Mouse (Mus musculus): ENCODE measurements at regions not wholly inside any gene's neighbourhood (a gene's known extent, or its start where the extent isn't known, plus 50 kb on each side); places are given as distances from the start of the nearest gene placed in this dataset.
"Not testable (repeated sequence)": the region's sequence is repeated elsewhere in the genome, so short reads cannot be mapped to it uniquely, and the experiment has no call there.

GRCm38 (mm10) chr7:111863035-111863434, 83.3 kb upstream of the Galnt18 start:
- ATAC-seq: no peak
- H3K4me2 ChIP-seq (ENCODE audit: low read length): no peak overlapping the region
- no peaks in the 10 kb centered on the region for H3K9me3 ChIP-seq (ENCODE audit: control insufficient read depth, low read length)
- WGBS: 69% methylated on average over 8 of the region's 8 CpGs
- H3K4me3 ChIP-seq (replicated peaks; ENCODE audit: low read length): no peak overlapping the region
- no peaks in the 10 kb centered on the region for H3K27me3 ChIP-seq (replicated peaks; ENCODE audit: control insufficient read depth, insufficient read depth, low read length)
- H3K9ac ChIP-seq (replicated peaks; ENCODE audit: low read depth, low read length): no peak overlapping the region
- 0 out of 2 replicates have a peak, but pooled peaks cover 3% of the 10 kb centered on the region for H3K4me1 ChIP-seq (replicated peaks; ENCODE audit: control insufficient read depth, insufficient read depth, low read length)
- no peak overlapping the region for H3K27ac ChIP-seq (ENCODE audit: low read length)
- no peaks in the 10 kb centered on the region for H3K36me3 ChIP-seq (ENCODE audit: control insufficient read depth, insufficient read depth)

- not testable (repeated sequence) for H3K4me2 ChIP-seq (ENCODE audit: low read length); H3K4me1 ChIP-seq (replicated peaks; ENCODE audit: control insufficient read depth, insufficient read depth, low read length); H3K27ac ChIP-seq (ENCODE audit: low read length); H3K27me3 ChIP-seq (replicated peaks; ENCODE audit: control insufficient read depth, insufficient read depth, low read length); H3K36me3 ChIP-seq (ENCODE audit: control insufficient read depth, insufficient read depth); H3K9ac ChIP-seq (replicated peaks; ENCODE audit: low read depth, low read length); ATAC-seq; H3K9me3 ChIP-seq (ENCODE audit: control insufficient read depth, low read length); H3K4me3 ChIP-seq (replicated peaks; ENCODE audit: low read length)
- WGBS: 90% methylated on average over 8 of the region's 8 CpGs
Observed at GRCm38 (mm10) chr7:111858291-111858690, 78.5 kb upstream of the Galnt18 start.

GRCm38 (mm10) chr7:111856977-111857376, 77.2 kb upstream of the Galnt18 start:
- WGBS: 76% methylated on average over 5 of the region's 5 CpGs
- Histone ChIP-seq H3K9ac (replicated peaks; ENCODE audit: low read depth, low read length) (no peak overlapping the region), H3K4me1 (replicated peaks; ENCODE audit: control insufficient read depth, insufficient read depth, low read length) (no peaks in the 10 kb centered on the region)

GRCm38 (mm10) chr7:111855309-111855708, 75.5 kb upstream of the Galnt18 start:
- ATAC-seq: no peak
- Histone ChIP-seq H3K9me3 (ENCODE audit: control insufficient read depth, low read length) (no peaks in the 10 kb centered on the region), H3K27ac (ENCODE audit: low read length) (no peak overlapping the region), H3K4me2 (ENCODE audit: low read length) (no peak overlapping the region), H3K9ac (replicated peaks; ENCODE audit: low read depth, low read length) (no peak overlapping the region), H3K4me1 (replicated peaks; ENCODE audit: control insufficient read depth, insufficient read depth, low read length) (no peaks in the 10 kb centered on the region), H3K36me3 (ENCODE audit: control insufficient read depth, insufficient read depth) (no peaks in the 10 kb centered on the region), H3K4me3 (replicated peaks; ENCODE audit: low read length) (no peak overlapping the region), H3K27me3 (replicated peaks; ENCODE audit: control insufficient read depth, insufficient read depth, low read length) (no peaks in the 10 kb centered on the region)
- WGBS: 79% methylated on average over 3 of the region's 3 CpGs

More at GRCm38 (mm10) chr7:111856977-111857376, 77.2 kb upstream of the Galnt18 start:
- no peaks in the 10 kb centered on the region for H3K27me3 ChIP-seq (replicated peaks; ENCODE audit: control insufficient read depth, insufficient read depth, low read length)
- H3K4me2 ChIP-seq (ENCODE audit: low read length): no peak overlapping the region
- no peaks in the 10 kb centered on the region for H3K36me3 ChIP-seq (ENCODE audit: control insufficient read depth, insufficient read depth)
- no peaks in the 10 kb centered on the region for H3K9me3 ChIP-seq (ENCODE audit: control insufficient read depth, low read length)
- no peak for ATAC-seq
- H3K27ac ChIP-seq (ENCODE audit: low read length): no peak overlapping the region
- no peak overlapping the region for H3K4me3 ChIP-seq (replicated peaks; ENCODE audit: low read length)

GRCm38 (mm10) chr7:111846417-111846816, 66.6 kb upstream of the Galnt18 start:
- no peak overlapping the region for H3K27ac ChIP-seq (ENCODE audit: low read length)
- H3K36me3 ChIP-seq (ENCODE audit: control insufficient read depth, insufficient read depth): no peaks in the 10 kb centered on the region
- 12% methylated on average over 1 of the region's 1 CpGs for WGBS
- H3K4me3 ChIP-seq (replicated peaks; ENCODE audit: low read length): no peak overlapping the region
- no peaks in the 10 kb centered on the region for H3K27me3 ChIP-seq (replicated peaks; ENCODE audit: control insufficient read depth, insufficient read depth, low read length)
- no peak for ATAC-seq
- H3K9ac ChIP-seq (replicated peaks; ENCODE audit: low read depth, low read length): no peak overlapping the region
- H3K4me2 ChIP-seq (ENCODE audit: low read length): no peak overlapping the region
- no peaks in the 10 kb centered on the region for H3K4me1 ChIP-seq (replicated peaks; ENCODE audit: control insufficient read depth, insufficient read depth, low read length)
- no peaks in the 10 kb centered on the region for H3K9me3 ChIP-seq (ENCODE audit: control insufficient read depth, low read length)

- no peaks in the 10 kb centered on the region for H3K27me3 ChIP-seq (replicated peaks; ENCODE audit: control insufficient read depth, insufficient read depth, low read length)
- H3K4me2 ChIP-seq (ENCODE audit: low read length): no peak overlapping the region
- no peak overlapping the region for H3K9ac ChIP-seq (replicated peaks; ENCODE audit: low read depth, low read length)
- no peak overlapping the region for H3K27ac ChIP-seq (ENCODE audit: low read length)
- H3K36me3 ChIP-seq (ENCODE audit: control insufficient read depth, insufficient read depth): no peaks in the 10 kb centered on the region
- no peak overlapping the region for H3K4me3 ChIP-seq (replicated peaks; ENCODE audit: low read length)
- 83% methylated on average over 4 of the region's 4 CpGs for WGBS
- no peaks in the 10 kb centered on the region for H3K4me1 ChIP-seq (replicated peaks; ENCODE audit: control insufficient read depth, insufficient read depth, low read length)
- no peak for ATAC-seq
- H3K9me3 ChIP-seq (ENCODE audit: control insufficient read depth, low read length): no peaks in the 10 kb centered on the region
Observed at GRCm38 (mm10) chr7:111843715-111844114, 63.9 kb upstream of the Galnt18 start.

GRCm38 (mm10) chr7:111840826-111841225, 61.0 kb upstream of the Galnt18 start:
- no peaks in the 10 kb centered on the region for H3K36me3 ChIP-seq (ENCODE audit: control insufficient read depth, insufficient read depth)
- no peak overlapping the region for H3K4me2 ChIP-seq (ENCODE audit: low read length)
- 77% methylated on average over 1 of the region's 1 CpGs for WGBS
- no peak for ATAC-seq
- H3K4me1 ChIP-seq (replicated peaks; ENCODE audit: control insufficient read depth, insufficient read depth, low read length): no peaks in the 10 kb centered on the region; the same call in 1 of the 2 replicates
- no peak overlapping the region for H3K27ac ChIP-seq (ENCODE audit: low read length)
- no peaks in the 10 kb centered on the region for H3K27me3 ChIP-seq (replicated peaks; ENCODE audit: control insufficient read depth, insufficient read depth, low read length)
- no peak overlapping the region for H3K9ac ChIP-seq (replicated peaks; ENCODE audit: low read depth, low read length)
- H3K9me3 ChIP-seq (ENCODE audit: control insufficient read depth, low read length): no peaks in the 10 kb centered on the region
- H3K4me3 ChIP-seq (replicated peaks; ENCODE audit: low read length): no peak overlapping the region

- ATAC-seq: no peak
- H3K27me3 ChIP-seq (replicated peaks; ENCODE audit: control insufficient read depth, insufficient read depth, low read length): no peaks in the 10 kb centered on the region
- H3K4me2 ChIP-seq (ENCODE audit: low read length): no peak overlapping the region
- no peak overlapping the region for H3K27ac ChIP-seq (ENCODE audit: low read length)
- no peaks in the 10 kb centered on the region for H3K36me3 ChIP-seq (ENCODE audit: control insufficient read depth, insufficient read depth)
- H3K9me3 ChIP-seq (ENCODE audit: control insufficient read depth, low read length): no peaks in the 10 kb centered on the region
- WGBS: 65% methylated on average over 3 of the region's 3 CpGs
- no peak overlapping the region for H3K4me3 ChIP-seq (replicated peaks; ENCODE audit: low read length)
- no peak overlapping the region for H3K9ac ChIP-seq (replicated peaks; ENCODE audit: low read depth, low read length)
- H3K4me1 ChIP-seq (replicated peaks; ENCODE audit: control insufficient read depth, insufficient read depth, low read length): no peaks in the 10 kb centered on the region; the same call in 1 of the 2 replicates
Observed at GRCm38 (mm10) chr7:111838162-111838561, 58.4 kb upstream of the Galnt18 start.

- not testable (repeated sequence) for ATAC-seq; H3K9ac ChIP-seq (replicated peaks; ENCODE audit: low read depth, low read length); H3K4me1 ChIP-seq (replicated peaks; ENCODE audit: control insufficient read depth, insufficient read depth, low read length); H3K36me3 ChIP-seq (ENCODE audit: control insufficient read depth, insufficient read depth); H3K4me3 ChIP-seq (replicated peaks; ENCODE audit: low read length); H3K9me3 ChIP-seq (ENCODE audit: control insufficient read depth, low read length); H3K4me2 ChIP-seq (ENCODE audit: low read length); H3K27me3 ChIP-seq (replicated peaks; ENCODE audit: control insufficient read depth, insufficient read depth, low read length); H3K27ac ChIP-seq (ENCODE audit: low read length)
Observed at GRCm38 (mm10) chr7:111834356-111834755, 54.6 kb upstream of the Galnt18 start.

- no peak for ATAC-seq
- no peak overlapping the region for H3K27ac ChIP-seq (ENCODE audit: low read length)
- H3K27me3 ChIP-seq (replicated peaks; ENCODE audit: control insufficient read depth, insufficient read depth, low read length): no peaks in the 10 kb centered on the region
- 70% methylated on average over 1 of the region's 1 CpGs for WGBS
- no peaks in the 10 kb centered on the region for H3K36me3 ChIP-seq (ENCODE audit: control insufficient read depth, insufficient read depth)
- no peak overlapping the region for H3K9ac ChIP-seq (replicated peaks; ENCODE audit: low read depth, low read length)
- no peak overlapping the region for H3K4me3 ChIP-seq (replicated peaks; ENCODE audit: low read length)
- H3K4me1 ChIP-seq (replicated peaks; ENCODE audit: control insufficient read depth, insufficient read depth, low read length): no peaks in the 10 kb centered on the region
- H3K9me3 ChIP-seq (ENCODE audit: control insufficient read depth, low read length): no peaks in the 10 kb centered on the region
- H3K4me2 ChIP-seq (ENCODE audit: low read length): no peak overlapping the region
Observed at GRCm38 (mm10) chr7:111829931-111830330, 50.2 kb upstream of the Galnt18 start.
